Mouse (Mus musculus): ENCODE data around the gene Teddm1b.

DNA sequence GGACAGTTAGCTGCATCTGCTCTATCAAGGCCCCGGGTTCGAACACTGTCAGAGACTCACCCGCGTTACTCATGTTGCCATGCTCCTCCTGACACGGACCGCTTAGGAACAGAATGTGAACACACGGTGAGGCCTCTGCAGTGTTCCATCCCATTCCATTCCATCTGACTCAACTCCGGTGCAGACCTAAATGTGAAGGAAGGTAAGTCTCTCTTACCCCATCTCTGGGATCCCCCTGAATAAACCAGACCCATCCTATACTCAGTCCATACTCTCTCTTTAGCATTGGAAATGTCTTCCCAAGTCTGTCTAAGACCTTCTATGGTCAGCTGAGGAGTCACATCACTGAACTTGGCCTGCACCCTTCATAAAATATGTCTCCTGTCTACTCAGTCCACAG is 30.1 kb upstream of the Teddm1b start, which contains the start of gene Rgsl1:
- TF ChIP-seq CTCF (IDR thresholded peaks at IDR 0.05 in 2 of 3, conservative IDR thresholded peaks at IDR 0.05 in 1 of 3; ENCODE audit: control insufficient read depth in 1 of 3, insufficient read depth in 1 of 3, low read depth in 2 of 3, low read length in 3 of 3, poor library complexity in 1 of 3, severe bottlenecking in 1 of 3) (no peak), POLR2A (IDR thresholded peaks at IDR 0.05; ENCODE audit: control insufficient read depth in 1 of 2, insufficient read depth in 1 of 2, low read depth in 1 of 2, low read length in 2 of 2, poor library complexity in 1 of 2) (no peak), USF2 (IDR thresholded peaks at IDR 0.05; ENCODE audit: borderline replicate concordance in 1 of 2, insufficient read depth in 1 of 2, low read depth in 1 of 2, low read length in 2 of 2) (no peak)

All from MEL (cell line).